Mouse (Mus musculus): ENCODE results near the gene Dennd4a.

Dennd4a gene

GRCm38 (mm10) chr9:64810822-64811537, at the start of gene Dennd4a:
Gene Dennd4a (plus strand): TSS chr9:64811340.
- peak; percentile 98 to 99 for DNase-seq (ENCODE audit: low read depth in 1 of 2, low spot score in 2 of 2)

DNA sequence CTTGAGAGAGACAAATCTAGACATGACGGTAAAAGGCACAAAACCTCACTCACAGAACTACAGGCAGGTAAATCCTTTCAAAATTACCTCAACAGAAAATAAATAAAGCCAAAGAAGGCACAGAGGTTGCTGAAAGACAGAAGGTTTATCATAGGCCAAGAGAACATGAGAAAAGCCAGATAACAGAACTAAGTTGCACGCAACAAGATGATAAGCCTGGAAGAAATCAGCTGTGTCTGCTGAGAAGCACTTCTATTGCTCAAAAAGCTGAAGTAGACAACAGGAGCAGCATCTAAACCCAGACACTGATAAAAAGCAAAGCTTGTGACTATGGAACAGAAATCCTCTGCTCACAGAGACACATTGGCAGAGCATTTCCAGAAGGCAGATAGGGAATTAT, 46.3 kb upstream of the Dennd4a start:
- DNase-seq (ENCODE audit: low read depth in 1 of 2, low spot score in 2 of 2), result no peak

GRCm38 (mm10) chr9:64766136-64766535, 45.0 kb upstream of the Dennd4a start:
- no peak for DNase-seq (ENCODE audit: low read depth in 1 of 2, low spot score in 2 of 2)

GRCm38 (mm10) chr9:64767796-64768195, 43.3 kb upstream of the Dennd4a start:
- DNase-seq (ENCODE audit: low read depth in 1 of 2, low spot score in 2 of 2), result no peak

GRCm38 (mm10) chr9:64769066-64769695, 42.0 kb upstream of the Dennd4a start:
- no peak for DNase-seq (ENCODE audit: low read depth in 1 of 2, low spot score in 2 of 2)

- DNase-seq (ENCODE audit: low read depth in 1 of 2, low spot score in 2 of 2), result no peak
Observed at GRCm38 (mm10) chr9:64769911-64770310, 41.2 kb upstream of the Dennd4a start.

- DNase-seq (ENCODE audit: low read depth in 1 of 2, low spot score in 2 of 2), result no peak
Observed at GRCm38 (mm10) chr9:64770411-64770849, 40.7 kb upstream of the Dennd4a start.

DNA sequence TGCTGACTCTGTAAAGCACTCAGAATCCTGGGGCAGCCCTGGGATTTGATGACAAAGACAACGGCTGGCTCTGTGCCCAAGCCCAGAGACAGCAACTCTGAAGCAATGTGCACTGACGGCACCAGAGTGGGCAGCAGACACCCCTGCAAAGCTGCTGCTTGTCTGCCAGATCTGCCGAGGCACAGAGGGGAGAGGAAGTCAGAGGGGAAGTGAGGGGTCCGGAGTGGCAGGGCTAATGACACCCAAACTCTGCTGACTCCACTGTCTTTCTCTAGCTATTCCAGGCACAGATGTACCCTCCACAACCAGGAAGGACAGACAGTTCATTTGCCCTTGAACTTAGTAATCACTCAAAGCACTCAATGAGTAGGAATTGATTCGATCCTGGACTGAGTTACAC, 39.9 kb upstream of the Dennd4a start:
- DNase-seq (ENCODE audit: low read depth in 1 of 2, low spot score in 2 of 2), result no peak

GRCm38 (mm10) chr9:64773254-64773653, 37.9 kb upstream of the Dennd4a start:
- no peak for DNase-seq (ENCODE audit: low read depth in 1 of 2, low spot score in 2 of 2)

DNA sequence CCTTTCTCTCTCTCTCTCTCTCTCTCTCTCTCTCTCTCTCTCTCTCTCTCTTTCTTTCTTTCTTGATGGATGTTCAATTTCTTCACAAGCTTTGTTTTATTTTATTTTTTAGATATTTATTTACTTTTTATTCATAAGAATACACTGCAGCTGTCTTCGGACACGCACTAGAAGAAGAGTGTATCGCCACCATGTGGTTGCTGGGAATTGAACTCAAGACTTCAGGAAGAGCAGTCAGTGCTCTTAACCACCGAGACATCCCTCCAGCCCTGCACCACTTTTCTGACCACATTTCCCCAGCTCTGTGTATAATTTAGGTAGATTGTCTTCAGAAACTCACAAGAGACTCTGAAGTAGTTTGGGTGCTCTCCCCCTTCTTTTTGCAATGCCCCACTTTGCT, 37.2 kb upstream of the Dennd4a start:
- DNase-seq (ENCODE audit: low read depth in 1 of 2, low spot score in 2 of 2), result no peak

GRCm38 (mm10) chr9:64774411-64774811, 36.7 kb upstream of the Dennd4a start:
- no peak for DNase-seq (ENCODE audit: low read depth in 1 of 2, low spot score in 2 of 2)

GRCm38 (mm10) chr9:64774883-64775282, 36.3 kb upstream of the Dennd4a start:
- DNase-seq (ENCODE audit: low read depth in 1 of 2, low spot score in 2 of 2), result no peak

GRCm38 (mm10) chr9:64775491-64775890, 35.6 kb upstream of the Dennd4a start:
- no peak for DNase-seq (ENCODE audit: low read depth in 1 of 2, low spot score in 2 of 2)

GRCm38 (mm10) chr9:64777441-64777987, 33.6 kb upstream of the Dennd4a start:
- DNase-seq (ENCODE audit: low read depth in 1 of 2, low spot score in 2 of 2), result no peak

GRCm38 (mm10) chr9:64778151-64778550, 33.0 kb upstream of the Dennd4a start:
- DNase-seq (ENCODE audit: low read depth in 1 of 2, low spot score in 2 of 2), result no peak

- DNase-seq (ENCODE audit: low read depth in 1 of 2, low spot score in 2 of 2), result no peak
Observed at GRCm38 (mm10) chr9:64779628-64780027, 31.5 kb upstream of the Dennd4a start.

DNA sequence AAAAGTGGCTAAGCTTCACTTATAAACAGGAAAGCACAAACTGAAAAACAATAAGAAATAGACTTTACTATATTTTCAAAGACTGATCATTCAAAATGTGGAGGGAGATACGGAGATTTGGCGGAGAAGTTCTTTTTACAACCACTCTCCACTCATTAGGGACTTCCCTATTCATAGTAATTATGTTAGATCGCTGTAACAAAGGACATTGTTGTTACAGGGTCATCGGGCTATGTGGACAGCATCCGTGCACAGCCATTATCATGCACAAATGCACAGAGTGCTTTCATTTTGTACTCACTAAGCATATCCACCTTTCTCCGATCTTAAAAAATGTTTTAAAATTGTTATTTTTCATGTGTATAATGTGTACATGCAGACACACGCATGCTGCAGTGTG, 27.6 kb upstream of the Dennd4a start:
- no peak for DNase-seq (ENCODE audit: low read depth in 1 of 2, low spot score in 2 of 2)

- DNase-seq (ENCODE audit: low read depth in 1 of 2, low spot score in 2 of 2), result peak; percentile 63 to 78
Observed at GRCm38 (mm10) chr9:64784841-64785240, 26.3 kb upstream of the Dennd4a start.

- DNase-seq (ENCODE audit: low read depth in 1 of 2, low spot score in 2 of 2), result no peak
Observed at GRCm38 (mm10) chr9:64786216-64786905, 24.8 kb upstream of the Dennd4a start.

DNA sequence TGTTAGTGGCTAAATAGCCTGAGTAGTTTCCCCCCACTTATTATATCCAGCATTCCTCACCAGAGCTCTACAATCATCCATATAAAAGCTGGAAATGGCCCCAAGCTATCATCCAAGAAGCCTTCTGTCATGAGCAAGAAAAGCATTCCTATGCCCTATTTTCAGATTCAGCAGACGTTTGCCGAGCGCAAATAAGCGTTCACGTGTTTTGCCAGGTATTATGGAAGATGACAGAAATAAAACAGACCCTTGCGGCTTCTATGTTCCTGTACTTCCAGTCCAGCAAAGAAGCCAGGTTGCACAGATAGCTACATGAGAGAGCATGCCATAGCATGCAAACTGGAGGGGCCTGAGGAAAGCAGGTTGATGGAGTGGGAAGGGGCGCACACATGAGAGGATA, 23.1 kb upstream of the Dennd4a start:
- no peak for DNase-seq (ENCODE audit: low read depth in 1 of 2, low spot score in 2 of 2)

DNA sequence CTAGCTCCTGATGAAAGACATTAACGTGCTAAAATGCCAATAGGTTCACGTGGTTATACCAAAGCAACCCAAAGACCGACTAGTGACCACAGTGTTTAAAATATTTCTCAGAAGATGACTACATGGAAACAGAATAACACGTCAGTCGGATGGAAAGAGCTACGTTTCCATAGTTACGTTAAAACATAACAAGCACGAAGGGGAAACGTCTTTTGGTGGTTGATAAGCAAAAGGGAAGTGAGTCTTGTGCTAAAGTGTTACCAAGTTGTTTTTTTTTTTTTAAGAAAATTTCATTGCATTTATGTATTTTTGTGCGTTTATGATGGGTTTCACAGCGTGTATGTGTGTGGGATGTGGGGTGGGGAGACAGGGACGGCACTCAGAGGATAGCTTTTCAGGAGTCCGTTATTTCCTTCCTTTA, 21.8 kb upstream of the Dennd4a start:
- peak in 1 of 2 experiments; percentile 42 for DNase-seq (ENCODE audit: low read depth in 1 of 2, low spot score in 2 of 2)

GRCm38 (mm10) chr9:64789887-64790400, 21.2 kb upstream of the Dennd4a start:
- DNase-seq (ENCODE audit: low read depth in 1 of 2, low spot score in 2 of 2), result no peak

Measured in monocyte, adult 2 months (primary cell).